Mouse (Mus musculus): ENCODE measurements around the gene Camp. TPM values are rescaled to one million over a fixed set of nuclear protein-coding genes. Genes with fewer than 3 reads are reported as not detected.

The Camp gene
- polyA plus RNA-seq, 1 experiment from 2014 or later = 25.2 TPM

Small RNA genes within 50 kb of the gene (microRNA-seq; reads per million reads assigned to microRNA genes)
- not detected for gene Mir7089

Other genes starting within 250 kb of the Camp start
- not detected in 2 replicates for gene Fbxw24, start 223.6 kb downstream of the Camp start, polyA plus RNA-seq (2016; fragmentation: Nextera tagmentation; extraction: Ambion mirVana)
- not detected in 2 replicates for gene Fbxw25, start 185.0 kb downstream of the Camp start, polyA plus RNA-seq (2016; fragmentation: Nextera tagmentation; extraction: Ambion mirVana)
- 0.08 and 0.13 TPM in 2 replicates for gene Fbxw18, start 146.9 kb downstream of the Camp start, polyA plus RNA-seq (2016; fragmentation: Nextera tagmentation; extraction: Ambion mirVana)
- gene Fbxw26, start 103.5 kb downstream of the Camp start, polyA plus RNA-seq (2016; fragmentation: Nextera tagmentation; extraction: Ambion mirVana) = 0.08 TPM in 1 of 2 replicates, not detected in the other
- not detected in 2 replicates for gene Fbxw27, start 58.9 kb downstream of the Camp start, polyA plus RNA-seq (2016; fragmentation: Nextera tagmentation; extraction: Ambion mirVana)
- gene Spink8, start 37.3 kb downstream of the Camp start, polyA plus RNA-seq (2016; fragmentation: Nextera tagmentation; extraction: Ambion mirVana) = not detected in 2 replicates
- 59.0 and 61.2 TPM in 2 replicates for gene Nme6, start 16.9 kb downstream of the Camp start, polyA plus RNA-seq (2016; fragmentation: Nextera tagmentation; extraction: Ambion mirVana)
- 34.9 and 36.4 TPM in 2 replicates for gene Cdc25a, start 26.0 kb upstream of the Camp start, polyA plus RNA-seq (2016; fragmentation: Nextera tagmentation; extraction: Ambion mirVana)
- gene Map4, start 81.8 kb upstream of the Camp start, polyA plus RNA-seq (2016; fragmentation: Nextera tagmentation; extraction: Ambion mirVana) = 18.6 and 19.1 TPM in 2 replicates